Mouse (Mus musculus): ENCODE measurements around the gene Ric8a. TPM values are rescaled to one million over a fixed set of nuclear protein-coding genes. Genes with fewer than 3 reads are reported as not detected.

Gene Ric8a
- total RNA-seq (2021): 44.8 and 61.1 TPM in 2 replicates
- long read RNA-seq, experiment 1, transcript Ric8a-201 (10 exons, 3,406 nt): major isoform, 66 of 97 reads
- long read RNA-seq, experiment 1, transcript Ric8a-203 (2 exons, 2,151 nt): minor isoform, 7 of 97 reads
- long read RNA-seq, experiment 1, partial matches to known transcripts: 12 of 97 reads
- long read RNA-seq, experiment 1, other reads (novel, unspliced or antisense): 9 of 97 reads
- long read RNA-seq, experiment 2, transcript Ric8a-201 (10 exons, 3,406 nt): major isoform, 36 of 45 reads
- long read RNA-seq, experiment 2, partial matches to known transcripts: 4 of 45 reads
- long read RNA-seq, experiment 2, other reads (novel, unspliced or antisense): 4 of 45 reads

GRCm38 (mm10) chr7:140856785-140857549 lies at the start of gene Ric8a:
Ric8a (plus strand) TSS chr7:140856957.
- DNase-seq: peak; percentile 95

DNA sequence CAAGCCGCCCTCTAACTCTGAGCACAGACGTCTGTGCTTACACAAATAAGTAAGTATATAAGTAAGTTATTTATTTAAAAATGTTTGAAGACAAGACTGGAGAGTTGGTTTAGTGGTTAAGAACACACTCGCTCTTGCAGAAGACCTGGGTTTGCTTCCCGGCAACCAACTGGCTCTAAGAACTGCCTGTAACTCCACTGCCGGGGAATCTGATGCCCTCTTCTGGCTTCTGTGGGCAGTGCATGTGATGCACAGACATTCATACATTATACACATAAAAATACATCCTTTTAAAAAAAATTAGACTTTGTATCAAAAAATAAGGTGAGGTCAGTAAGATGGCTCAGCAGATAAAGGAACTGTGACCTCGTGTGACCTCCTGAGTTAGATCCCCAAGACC lies 46.3 kb upstream of the Ric8a start:
- no peak for DNase-seq

GRCm38 (mm10) chr7:140811714-140812113 lies 45.0 kb upstream of the Ric8a start:
- DNase-seq: no peak

GRCm38 (mm10) chr7:140812850-140813249 lies 43.9 kb upstream of the Ric8a start:
- no peak for DNase-seq

DNA sequence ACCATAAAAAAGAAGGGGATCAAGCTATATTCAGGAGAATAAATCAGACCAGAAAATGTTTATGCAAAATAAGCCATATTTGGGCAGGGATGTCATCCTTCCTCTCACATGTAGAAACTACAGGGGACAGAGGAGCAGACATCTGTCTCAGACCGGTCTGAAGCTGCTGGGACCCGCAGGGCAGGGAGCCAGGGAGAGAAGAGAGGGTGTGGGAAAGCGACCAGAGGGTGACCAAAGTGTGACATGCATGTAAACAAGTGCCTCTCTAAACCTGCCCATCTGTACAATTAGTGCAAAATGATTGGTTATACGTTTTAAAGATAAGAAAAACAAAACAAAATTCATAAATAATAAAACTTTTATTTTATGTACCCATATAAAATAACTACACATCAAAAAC lies 36.6 kb upstream of the Ric8a start:
- no peak for DNase-seq

GRCm38 (mm10) chr7:140821305-140821652 lies 35.5 kb upstream of the Ric8a start:
- no peak for DNase-seq

- peak; percentile 74 for DNase-seq
These were observed 35.0 kb upstream of the Ric8a start, which contains the start of gene Zfp941 for GRCm38 (mm10) chr7:140821653-140822329. Zfp941 (minus strand) TSS chr7:140822178.

- no peak for DNase-seq
These were observed 34.0 kb upstream of the Ric8a start for GRCm38 (mm10) chr7:140822731-140823130.

- DNase-seq: peak; percentile 52
These were observed 28.4 kb upstream of the Ric8a start for GRCm38 (mm10) chr7:140828171-140828881.

DNA sequence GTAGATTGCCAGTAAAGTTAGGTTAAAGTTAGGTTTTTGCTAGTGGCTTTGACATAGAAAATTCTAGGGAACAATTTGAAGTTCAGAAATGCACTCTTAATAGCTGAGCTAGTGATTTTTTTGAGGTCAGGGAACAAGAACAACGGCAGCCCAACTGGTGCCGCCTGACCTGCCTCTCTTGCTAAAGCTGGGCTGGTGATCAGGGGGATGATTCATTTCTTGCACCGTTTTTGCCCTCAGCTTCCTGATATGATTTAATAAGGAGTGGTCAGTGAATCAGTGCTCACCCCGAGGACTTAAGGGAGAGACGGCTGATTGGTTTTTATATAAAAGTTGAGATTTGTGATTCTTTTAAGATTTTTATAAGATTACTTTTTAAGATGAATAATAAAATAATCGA lies 25.3 kb upstream of the Ric8a start:
- no peak for DNase-seq

GRCm38 (mm10) chr7:140833341-140833740 lies 23.4 kb upstream of the Ric8a start:
- DNase-seq: no peak

DNA sequence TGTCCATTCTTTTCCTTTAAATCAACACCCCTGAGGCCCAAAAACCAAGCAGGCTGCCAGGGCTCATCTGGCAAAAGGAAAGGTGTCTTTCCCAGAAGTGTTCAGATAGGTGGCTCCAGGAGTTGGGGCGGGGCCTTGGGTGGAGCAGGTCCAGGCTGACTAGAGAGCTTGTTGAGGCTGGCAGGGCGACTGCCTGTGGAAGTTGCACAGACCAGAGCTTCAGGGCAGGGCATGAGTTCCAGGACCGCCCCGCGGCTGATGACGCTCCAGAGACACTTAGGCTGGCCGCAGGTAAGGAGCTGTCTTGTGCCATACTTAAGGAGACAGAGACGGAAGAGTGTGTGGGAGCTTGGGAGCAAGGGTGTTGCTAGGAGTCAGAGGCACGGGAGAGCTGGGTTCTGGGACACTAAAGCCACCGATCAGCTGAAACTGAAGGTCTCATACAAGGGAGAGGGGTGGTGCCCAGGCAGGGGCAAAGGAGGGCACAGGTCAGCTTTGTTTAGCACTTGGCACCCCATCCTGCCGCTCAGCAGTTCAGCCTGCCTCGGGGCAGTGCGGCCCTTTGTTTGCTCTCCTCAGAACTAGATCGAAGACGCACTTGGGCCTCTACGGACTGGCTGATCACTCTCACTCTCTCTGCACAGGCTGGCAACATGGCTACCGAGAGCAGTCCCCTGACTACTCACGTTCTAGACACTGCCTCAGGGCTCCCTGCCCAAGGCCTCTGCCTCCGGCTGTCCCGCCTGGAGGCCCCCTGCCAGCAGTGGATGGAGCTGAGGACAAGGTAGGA lies 21.6 kb upstream of the Ric8a start, which contains the start of gene Urah:
TSS of gene Urah (plus strand) at position 51 of the 790 bp plus-strand sequence.
- DNase-seq: peak; percentile 72

- no peak for DNase-seq
These were observed 21.0 kb upstream of the Ric8a start for GRCm38 (mm10) chr7:140835758-140836087.

- DNase-seq: no peak
These were observed 20.3 kb upstream of the Ric8a start for GRCm38 (mm10) chr7:140836243-140837115.

- no peak for DNase-seq
These were observed 17.2 kb upstream of the Ric8a start for GRCm38 (mm10) chr7:140839556-140839955.

DNA sequence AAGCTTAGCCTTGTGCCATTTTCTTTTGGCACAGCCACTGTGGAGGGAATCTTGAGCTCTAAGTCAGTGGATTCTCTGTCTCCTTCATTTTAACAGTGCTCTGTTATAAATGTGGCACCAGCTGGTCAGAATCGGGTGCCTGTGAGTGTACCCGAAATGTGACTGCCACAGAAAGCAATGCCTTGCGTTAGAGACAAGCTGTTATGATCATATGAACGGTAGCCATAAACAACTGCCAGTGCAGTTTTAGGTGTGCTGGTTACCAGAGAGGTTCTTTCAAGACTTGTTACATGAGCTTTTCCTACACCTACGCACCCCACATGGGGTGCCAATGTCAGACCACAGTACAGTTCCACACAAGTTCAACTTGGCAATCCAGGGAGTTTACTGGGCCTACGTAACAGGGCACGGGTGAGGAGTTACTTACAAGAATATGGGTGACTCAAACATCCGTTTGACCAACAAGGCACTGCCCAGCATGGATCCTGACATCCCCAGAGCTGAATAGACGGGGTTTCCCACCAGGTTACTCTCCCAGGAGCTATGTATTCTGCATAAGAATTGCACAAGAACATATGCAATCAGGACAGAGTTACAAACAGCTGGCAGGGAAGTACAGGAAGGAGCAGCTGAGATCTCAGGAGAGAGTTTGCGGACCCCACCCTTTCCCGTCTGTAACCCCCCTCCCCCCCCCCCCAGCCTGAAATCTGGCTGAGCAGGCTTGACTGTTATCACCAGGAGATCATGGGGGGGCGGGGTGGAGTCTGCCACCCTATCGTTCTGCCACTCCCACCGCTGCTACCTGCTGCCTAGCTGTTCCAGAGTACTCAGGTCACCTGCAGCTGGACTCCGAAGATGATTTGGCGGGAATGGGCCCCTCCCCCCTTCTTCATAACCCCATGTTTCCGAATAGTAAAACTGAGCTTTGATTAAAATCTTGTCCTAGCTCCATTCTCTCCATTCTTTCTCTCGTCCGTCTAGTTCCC lies 15.7 kb upstream of the Ric8a start:
- no peak for DNase-seq

- DNase-seq: peak; percentile 2
These were observed 13.0 kb upstream of the Ric8a start for GRCm38 (mm10) chr7:140843806-140844205.

- DNase-seq: peak; percentile 96
These were observed 11.7 kb upstream of the Ric8a start, which contains the start of gene Scgb1c1 for GRCm38 (mm10) chr7:140844905-140845665. Scgb1c1 (plus strand) TSS chr7:140845547.
